Mouse (Mus musculus) heart, embryonic 14.5 days (tissue): Measurements from ENCODE around the gene Dzank1. TPM values are rescaled to one million over a fixed set of nuclear protein-coding genes. Genes with fewer than 3 reads are reported as not detected.

Experiments
- ATAC-seq: fragments of 200-750 bp; cut with Nextera tagmentation; 2 replicates; pipeline ENCODE4 v1.8.0; 2017; ENCODE audit warnings: low read depth, moderate TSS enrichment; ENCODE audit not compliant: insufficient number of reproducible peaks, insufficient read depth, low FRiP score
- H3K27ac ChIP-seq, 2 experiments: fragments of 200-500 bp in 1 of 2; fragments of 300-500 bp in 1 of 2; sonication (generic) in 1 of 2; replicated peaks in 1 of 2; 2 replicates each; pipeline ENCODE4 v1.5.1; 2012 to 2014; ENCODE audit warnings: low read depth in 2 of 2, low read length in 2 of 2, control low read depth in 1 of 2, mild to moderate bottlenecking in 1 of 2, mixed read lengths in 1 of 2; ENCODE audit not compliant: control insufficient read depth in 1 of 2, insufficient read depth in 1 of 2
- H3K27me3 ChIP-seq: fragments of 300-500 bp; sonication (generic); 2 replicates; pipeline ENCODE4 v1.6.1; 2014; ENCODE audit warnings: mild to moderate bottlenecking, low read length, control low read depth; ENCODE audit not compliant: control insufficient read depth, insufficient read depth
- H3K36me3 ChIP-seq: fragments of 300-500 bp; sonication (generic); 2 replicates; pipeline ENCODE4 v1.6.1; 2014; ENCODE audit warnings: mild to moderate bottlenecking, control low read depth, low read length, mixed read lengths; ENCODE audit not compliant: control insufficient read depth, insufficient read depth
- H3K4me1 ChIP-seq, 2 experiments: fragments of 200-500 bp in 1 of 2; fragments of 300-500 bp in 1 of 2; sonication (generic) in 1 of 2; 2 replicates each; pipeline ENCODE4 v1.6.1; 2012 to 2014; ENCODE audit warnings: low read length in 2 of 2, control low read depth in 1 of 2, mixed read lengths in 1 of 2; ENCODE audit not compliant: control insufficient read depth in 2 of 2, insufficient read depth in 2 of 2
- H3K4me2 ChIP-seq: fragments of 300-500 bp; sonication (generic); 2 replicates; pipeline ENCODE4 v1.6.1; 2014; ENCODE audit warnings: mild to moderate bottlenecking, low read length
- H3K4me3 ChIP-seq, 2 experiments: fragments of 200-500 bp in 1 of 2; fragments of 300-500 bp in 1 of 2; sonication (generic) in 1 of 2; 2 replicates each; pipeline ENCODE4 v1.5.1; 2012 to 2014; ENCODE audit warnings: low read length in 2 of 2, mild to moderate bottlenecking in 2 of 2, control low read depth in 1 of 2, low read depth in 1 of 2, moderate library complexity in 1 of 2; ENCODE audit not compliant: control insufficient read depth in 1 of 2, insufficient read depth in 1 of 2
- H3K9ac ChIP-seq: fragments of 300-500 bp; sonication (generic); 2 replicates; pipeline ENCODE4 v1.6.1; 2014; ENCODE audit warnings: mild to moderate bottlenecking, low read length
- H3K9me3 ChIP-seq: fragments of 300-500 bp; sonication (generic); 2 replicates; pipeline ENCODE4 v1.6.1; 2016; ENCODE audit warnings: low read length, control low read depth; ENCODE audit not compliant: control insufficient read depth
- WGBS: fragments of 180-500 bp; shearing (Covaris S2); extraction: QIAGEN DNeasy Blood & Tissue Kit; methylation state at CpG from one replicate; pipeline ENCODE4 v1.1.7; 2014; 5-methylcytosine and 5-hydroxymethylcytosine counted together
- polyA plus RNA-seq: library from polyadenylated mRNA; unstranded; fragments of >200 nt; fragmentation: Nextera tagmentation; extraction: Ambion mirVana; gene quantifications from 2 replicates; pipeline ENCODE4 v1.2.1, GENCODE M21; 2014

The Dzank1 gene
- polyA plus RNA-seq, 1 experiment from 2014 or later: 1.7 TPM

DNA sequence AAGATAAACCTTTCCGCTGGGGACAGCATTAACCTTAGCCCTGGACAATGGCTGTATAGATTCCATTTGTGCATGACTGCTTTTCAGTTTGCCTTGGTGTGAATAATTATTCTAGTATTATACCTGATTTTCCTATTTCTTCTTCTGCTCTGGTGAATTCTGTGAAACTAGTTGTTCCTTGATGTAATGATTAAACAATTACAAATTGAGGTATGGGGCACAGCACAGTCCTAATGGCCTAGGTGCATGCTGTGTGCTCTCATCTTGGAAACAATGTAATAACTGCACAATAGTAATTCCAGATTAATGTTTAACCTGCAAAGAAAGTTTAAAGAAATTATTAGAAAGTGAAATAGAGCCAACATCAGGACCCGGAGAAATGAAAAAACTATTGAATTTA lies 17.8 kb upstream of the Dzank1 start:
- H3K36me3 ChIP-seq: peaks cover 64% of the 10 kb centered on the region
- no peaks in the 10 kb centered on the region for H3K27me3 ChIP-seq
- H3K4me1 ChIP-seq: peaks cover 2 to 19% of the 10 kb centered on the region in 2 experiments
- H3K27ac ChIP-seq: peak overlapping the region; percentile 32 to 85; a peak in 3 of 4 replicates
- 62% methylated on average over 2 of the region's 2 CpGs for WGBS
- no peaks in the 10 kb centered on the region for H3K9me3 ChIP-seq
- H3K9ac ChIP-seq: no peak overlapping the region
- no peak for ATAC-seq
- H3K4me2 ChIP-seq: no peak overlapping the region
- no peak overlapping the region for H3K4me3 ChIP-seq

DNA sequence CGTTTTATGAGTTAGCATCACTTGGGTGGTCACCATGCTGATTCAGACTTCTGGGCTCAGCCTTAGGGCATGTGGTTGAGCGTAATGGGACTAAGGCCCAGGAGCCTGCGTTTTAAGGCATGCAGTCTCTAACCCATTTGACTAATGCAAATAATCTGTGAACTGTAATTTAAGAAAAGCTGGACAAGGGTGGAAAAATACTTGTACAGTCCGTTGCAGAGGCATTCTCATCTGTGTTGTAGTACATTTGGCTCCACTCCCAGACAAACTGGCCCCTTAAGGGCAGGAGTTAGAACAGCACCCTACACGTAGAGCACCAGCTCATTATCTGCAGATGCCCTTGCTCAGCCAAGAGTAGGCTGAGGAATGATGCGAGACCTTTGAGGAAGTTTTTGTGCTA lies 17.4 kb upstream of the Dzank1 start:
- 45% methylated on average over 6 of the region's 6 CpGs for WGBS
- H3K9me3 ChIP-seq: no peaks in the 10 kb centered on the region
- H3K27ac ChIP-seq: peak overlapping the region; percentile 73 to 85
- H3K4me3 ChIP-seq: no peak overlapping the region
- ATAC-seq: peak; percentile 73
- H3K4me2 ChIP-seq: 0 out of 2 replicates have a peak overlapping the region, but pooled peaks have one; percentile 6
- H3K9ac ChIP-seq: no peak overlapping the region
- peaks cover 68% of the 10 kb centered on the region for H3K36me3 ChIP-seq
- H3K27me3 ChIP-seq: no peaks in the 10 kb centered on the region
- peaks cover 2 to 16% of the 10 kb centered on the region in 2 experiments for H3K4me1 ChIP-seq

DNA sequence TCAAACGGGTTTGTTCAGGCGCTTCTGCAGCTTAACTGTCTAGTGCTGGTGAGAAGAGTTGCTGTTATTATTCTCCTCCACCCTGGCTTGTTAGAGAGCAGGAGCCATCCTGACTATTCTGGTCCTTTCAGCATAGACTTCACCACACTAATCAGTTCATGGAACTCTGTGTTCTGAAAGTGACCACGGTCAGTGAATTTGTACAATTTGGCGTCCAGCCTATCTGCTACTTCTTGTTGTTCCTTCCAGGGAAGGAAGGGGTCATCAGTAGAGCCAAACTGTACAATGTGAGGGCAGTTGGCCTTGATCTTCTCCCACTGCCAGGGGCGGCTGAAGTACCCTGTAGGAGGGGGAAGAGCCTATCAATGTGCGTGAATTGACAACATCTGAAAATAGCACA lies 16.5 kb upstream of the Dzank1 start:
- Histone ChIP-seq H3K9ac (no peak overlapping the region), H3K9me3 (no peaks in the 10 kb centered on the region), H3K4me3 (no peak overlapping the region), H3K27ac (no peak overlapping the region), H3K27me3 (no peaks in the 10 kb centered on the region), H3K4me2 (no peak overlapping the region), H3K36me3 (peaks cover 77% of the 10 kb centered on the region), H3K4me1 (peaks cover 2 to 16% of the 10 kb centered on the region in 2 experiments)
- WGBS: 65% methylated on average over 6 of the region's 6 CpGs
- ATAC-seq: no peak

DNA sequence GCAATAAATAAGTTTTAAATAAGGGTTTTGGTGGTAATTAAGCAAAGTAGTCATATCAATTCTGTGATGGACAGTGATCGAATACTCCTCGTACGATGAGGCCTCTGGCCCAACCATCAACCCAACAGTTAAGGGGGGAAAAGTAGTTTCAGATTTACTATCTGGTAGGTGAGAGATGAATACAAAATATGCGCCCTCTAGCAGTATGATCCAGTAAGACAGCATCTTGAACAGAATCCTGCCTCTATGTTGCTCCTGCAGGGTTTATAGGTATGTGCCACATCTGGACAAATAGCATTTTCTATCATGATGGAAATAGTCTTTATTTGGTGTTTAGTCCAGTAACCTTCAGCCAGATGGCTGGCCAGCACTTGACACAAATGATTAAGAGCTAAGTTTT lies 14.0 kb upstream of the Dzank1 start:
- no peak overlapping the region for H3K4me2 ChIP-seq
- H3K4me3 ChIP-seq: no peak overlapping the region
- H3K9ac ChIP-seq: no peak overlapping the region
- H3K27me3 ChIP-seq: no peaks in the 10 kb centered on the region
- peaks cover 83% of the 10 kb centered on the region for H3K36me3 ChIP-seq
- no peaks in the 10 kb centered on the region for H3K9me3 ChIP-seq
- 88% methylated on average over 4 of the region's 4 CpGs for WGBS
- no peak overlapping the region for H3K27ac ChIP-seq
- peaks cover 2 to 16% of the 10 kb centered on the region in 2 experiments for H3K4me1 ChIP-seq
- ATAC-seq: no peak

DNA sequence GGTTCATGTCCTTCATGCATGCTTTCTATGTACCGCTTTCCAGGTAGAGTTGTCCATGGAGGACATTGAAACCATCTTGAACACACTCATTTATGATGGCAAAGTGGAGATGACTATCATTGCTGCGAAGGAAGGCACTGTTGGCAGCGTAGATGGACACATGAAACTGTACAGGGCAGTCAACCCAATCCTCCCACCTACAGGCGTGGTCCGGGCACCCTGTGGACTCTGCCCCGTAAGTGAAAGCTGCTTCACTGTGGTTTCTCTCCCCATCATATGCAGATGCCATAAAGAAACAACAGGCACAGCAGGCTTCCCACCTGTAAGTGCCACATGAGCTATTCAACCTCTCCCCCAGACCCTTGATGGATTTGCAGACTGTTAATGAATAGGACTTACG lies 9.9 kb upstream of the Dzank1 start:
- Histone ChIP-seq H3K36me3 (peaks cover 97% of the 10 kb centered on the region), H3K9me3 (no peaks in the 10 kb centered on the region), H3K4me3 (no peak overlapping the region), H3K4me2 (no peak overlapping the region), H3K27me3 (no peaks in the 10 kb centered on the region), H3K4me1 (no peaks in the 10 kb centered on the region), H3K27ac (no peak overlapping the region), H3K9ac (no peak overlapping the region)
- no peak for ATAC-seq
- 93% methylated on average over 7 of the region's 7 CpGs for WGBS

DNA sequence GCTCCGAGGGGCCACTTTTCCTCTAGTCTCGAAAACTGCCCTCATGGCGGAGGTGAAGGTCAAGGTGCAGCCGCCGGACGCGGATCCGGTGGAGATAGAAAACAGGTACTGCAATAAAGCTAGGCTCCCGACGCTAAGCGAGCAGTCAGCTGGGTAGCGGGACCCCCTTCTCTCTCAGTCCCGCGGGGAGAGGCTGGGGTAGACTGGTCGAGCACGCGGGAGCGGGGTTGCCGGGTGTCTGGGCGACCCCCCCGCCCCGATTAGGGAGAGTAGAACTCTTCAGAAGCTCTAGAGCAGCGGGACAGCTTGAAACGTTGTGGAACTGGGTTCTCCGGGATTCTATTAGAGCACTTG lies 584 bp upstream of the Dzank1 start:
- Histone ChIP-seq H3K9ac (peak overlapping the region; percentile 94), H3K27ac (peak overlapping the region; percentile 3 to 91; a peak in 3 of 4 replicates), H3K27me3 (peaks cover 14% of the 10 kb centered on the region; the same call in 1 of the 2 replicates), H3K36me3 (peaks cover 25% of the 10 kb centered on the region), H3K4me3 (peak overlapping the region; percentile 60 to 97), H3K4me1 (peaks cover 0 to 12% of the 10 kb centered on the region in 2 experiments; a peak in 2 of 4 replicates), H3K4me2 (peak overlapping the region; percentile 92), H3K9me3 (no peaks in the 10 kb centered on the region)
- peak; percentile 24; the same call in 1 of the 2 replicates for ATAC-seq
- WGBS: under 1% methylated on average over 24 of the region's 25 CpGs

DNA sequence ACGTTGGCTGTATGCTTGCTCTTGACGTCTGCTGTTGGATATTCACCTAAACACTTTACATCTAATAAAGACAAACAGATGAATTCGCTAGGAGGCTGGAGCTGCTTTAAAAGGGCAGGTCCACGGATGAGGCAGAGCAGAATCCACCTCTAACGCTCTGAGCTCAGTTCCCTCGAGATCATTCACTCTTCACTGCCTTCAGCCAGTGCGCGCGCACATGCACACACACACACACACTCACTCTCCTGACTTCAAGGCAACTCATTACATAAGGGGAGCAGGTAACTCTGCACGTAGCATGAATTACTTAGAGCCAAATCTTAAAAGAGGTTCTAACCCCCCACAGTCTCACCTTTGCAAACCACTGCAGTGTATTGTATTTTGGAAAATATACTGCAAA lies 1.4 kb downstream of the Dzank1 start:
- no peak overlapping the region for H3K9ac ChIP-seq
- no peaks in the 10 kb centered on the region for H3K9me3 ChIP-seq
- H3K4me1 ChIP-seq: peaks cover 0 to 12% of the 10 kb centered on the region in 2 experiments; a peak in 2 of 4 replicates
- no peak overlapping the region for H3K4me2 ChIP-seq
- H3K27ac ChIP-seq: no peak overlapping the region
- peaks cover 9% of the 10 kb centered on the region; the same call in 1 of the 2 replicates for H3K36me3 ChIP-seq
- 52% methylated on average over 10 of the region's 10 CpGs for WGBS
- no peak for ATAC-seq
- H3K4me3 ChIP-seq: no peak overlapping the region
- peaks cover 14% of the 10 kb centered on the region; the same call in 1 of the 2 replicates for H3K27me3 ChIP-seq

DNA sequence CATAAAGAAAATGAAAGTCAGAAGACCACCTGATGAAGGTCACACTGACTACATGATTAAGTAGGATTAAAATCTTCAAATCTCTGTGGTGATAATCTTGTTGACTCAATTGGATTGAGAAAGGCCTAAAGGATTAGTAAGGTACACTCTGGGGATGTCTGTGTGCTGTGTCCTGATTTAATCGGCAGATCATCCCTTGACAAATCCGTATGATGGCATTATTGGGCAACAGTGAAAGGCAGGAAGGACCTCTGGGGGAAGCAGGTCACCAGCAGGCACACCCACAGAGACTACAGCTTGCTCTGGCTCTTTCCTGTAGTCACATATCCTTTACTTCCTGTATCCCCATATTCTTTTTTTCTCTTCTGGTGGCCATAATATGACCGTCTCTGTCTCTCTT lies 7.4 kb downstream of the Dzank1 start:
- Histone ChIP-seq H3K4me3 (no peak overlapping the region), H3K36me3 (no peaks in the 10 kb centered on the region), H3K27ac (no peak overlapping the region), H3K27me3 (0 out of 2 replicates have a peak, but pooled peaks cover under 1% of the 10 kb centered on the region), H3K9me3 (no peaks in the 10 kb centered on the region), H3K4me1 (no peaks in the 10 kb centered on the region), H3K4me2 (no peak overlapping the region), H3K9ac (no peak overlapping the region)
- no peak for ATAC-seq
- 66% methylated on average over 3 of the region's 3 CpGs for WGBS
